In the genomic region with DNA sequence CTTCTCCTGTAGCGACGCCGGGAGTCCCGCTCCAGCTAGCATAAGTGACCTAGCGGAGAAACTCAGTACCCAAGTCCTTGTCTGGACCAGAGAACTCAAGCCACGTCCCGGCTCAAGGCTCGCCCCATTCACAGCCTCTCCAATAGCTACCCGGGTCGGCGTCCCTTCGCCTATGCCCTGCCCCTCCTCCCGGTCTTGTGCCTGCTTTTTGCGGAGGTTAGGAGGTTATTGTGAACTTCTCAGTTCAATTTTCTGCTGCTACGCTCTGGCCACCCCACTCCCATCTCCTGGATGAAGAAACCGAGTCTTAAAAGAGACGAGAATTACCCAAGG, we compare ENCODE assay signal across 8 mouse cellular contexts. TPM values are rescaled to one million over a fixed set of nuclear protein-coding genes. Genes with fewer than 3 reads are reported as not detected.
DNase-seq lines count a peak whose midpoint lies in the region; ATAC-seq and TF ChIP-seq lines count a peak whose summit lies in the region.

No protein-coding gene starts in this region.

- peak overlapping the region; percentile 86 to 95 for H3K4me3 ChIP-seq in heart, embryonic 14.5 days (ENCODE audit: control insufficient read depth in 1 of 2, insufficient read depth in 1 of 2, low read depth in 1 of 2, low read length in 2 of 2)
- peak overlapping the region; percentile 66 to 74 for H3K4me3 ChIP-seq in MEL (ENCODE audit: control insufficient read depth in 1 of 2, insufficient read depth in 1 of 2, low read depth in 2 of 2, low read length in 2 of 2)
- peak overlapping the region; percentile 71 for H3K4me3 ChIP-seq in hindbrain, embryonic 12.5 days
- H3K4me3 ChIP-seq in midbrain, embryonic 10.5 days: peak overlapping the region; percentile 88

- no peaks in the 10 kb centered on the region for H3K36me3 ChIP-seq in heart, embryonic 14.5 days (ENCODE audit: control insufficient read depth, insufficient read depth, low read length)
- H3K36me3 ChIP-seq in MEL (ENCODE audit: control insufficient read depth in 1 of 2, insufficient read depth in 2 of 2, low read length in 2 of 2): peaks cover 0 to 4% of the 10 kb centered on the region in 2 experiments; a peak in 1 of 4 replicates
- no peaks in the 10 kb centered on the region for H3K36me3 ChIP-seq in hindbrain, embryonic 12.5 days
- H3K36me3 ChIP-seq in midbrain, embryonic 10.5 days: no peaks in the 10 kb centered on the region

- no peaks in the 10 kb centered on the region; the same call in 1 of the 2 replicates for H3K79me2 ChIP-seq in MEL (ENCODE audit: control insufficient read depth, insufficient read depth, low read length, poor library complexity)

- no peaks in the 10 kb centered on the region for H3K9me3 ChIP-seq in heart, embryonic 14.5 days (ENCODE audit: control insufficient read depth, low read length)
- no peaks in the 10 kb centered on the region for H3K9me3 ChIP-seq in MEL (replicated peaks; ENCODE audit: insufficient read depth, low read length)
- H3K9me3 ChIP-seq in hindbrain, embryonic 12.5 days (replicated peaks): no peaks in the 10 kb centered on the region
- H3K9me3 ChIP-seq in midbrain, embryonic 10.5 days (replicated peaks): 0 out of 2 replicates have a peak, but pooled peaks cover 3% of the 10 kb centered on the region

- H3K27me3 ChIP-seq in heart, embryonic 14.5 days (ENCODE audit: control insufficient read depth, insufficient read depth, low read length): no peaks in the 10 kb centered on the region
- no peaks in the 10 kb centered on the region for H3K27me3 ChIP-seq in MEL (ENCODE audit: control insufficient read depth in 1 of 2, insufficient read depth in 2 of 2, low read length in 2 of 2)
- peaks cover 36% of the 10 kb centered on the region for H3K27me3 ChIP-seq in hindbrain, embryonic 12.5 days
- peaks cover 60% of the 10 kb centered on the region for H3K27me3 ChIP-seq in midbrain, embryonic 10.5 days (ENCODE audit: low read depth, poor library complexity, severe bottlenecking)

- peak overlapping the region; percentile 86 for H3K4me2 ChIP-seq in heart, embryonic 14.5 days (ENCODE audit: low read length)
- peak overlapping the region; percentile 90 for H3K4me2 ChIP-seq in hindbrain, embryonic 12.5 days (replicated peaks)

- no peak for TF ChIP-seq CTCF in MEL (IDR thresholded peaks at IDR 0.05 in 2 of 3, conservative IDR thresholded peaks at IDR 0.05 in 1 of 3; ENCODE audit: control insufficient read depth in 1 of 3, insufficient read depth in 1 of 3, low read depth in 2 of 3, low read length in 3 of 3, poor library complexity in 1 of 3, severe bottlenecking in 1 of 3)

- H3K4me1 ChIP-seq in heart, embryonic 14.5 days (ENCODE audit: control insufficient read depth in 2 of 2, insufficient read depth in 2 of 2, low read length in 2 of 2): peaks cover 32 to 36% of the 10 kb centered on the region in 2 experiments
- peaks cover 0 to 15% of the 10 kb centered on the region in 2 experiments; a peak in 3 of 4 replicates for H3K4me1 ChIP-seq in MEL (ENCODE audit: control insufficient read depth in 1 of 2, insufficient read depth in 2 of 2, low read length in 2 of 2)
- peaks cover 25% of the 10 kb centered on the region for H3K4me1 ChIP-seq in hindbrain, embryonic 12.5 days
- H3K4me1 ChIP-seq in midbrain, embryonic 10.5 days: peaks cover 67% of the 10 kb centered on the region

- H3K27ac ChIP-seq in heart, embryonic 14.5 days (replicated peaks in 1 of 2; ENCODE audit: control insufficient read depth in 1 of 2, insufficient read depth in 1 of 2, low read depth in 2 of 2, low read length in 2 of 2): peak overlapping the region; percentile 91 to 93
- H3K27ac ChIP-seq in MEL (ENCODE audit: control insufficient read depth, low read depth, low read length): peak overlapping the region; percentile 50
- H3K27ac ChIP-seq in hindbrain, embryonic 12.5 days: no peak overlapping the region
- peak overlapping the region; percentile 84 for H3K27ac ChIP-seq in midbrain, embryonic 10.5 days (replicated peaks)

- TF ChIP-seq EP300 in MEL (IDR thresholded peaks at IDR 0.05; ENCODE audit: low read depth in 1 of 2, low read length in 2 of 2): no peak

- peak overlapping the region; percentile 93 for H3K9ac ChIP-seq in heart, embryonic 14.5 days (ENCODE audit: low read length)
- H3K9ac ChIP-seq in MEL (ENCODE audit: control insufficient read depth, low read depth, low read length, poor library complexity, severe bottlenecking): peak overlapping the region; percentile 76
- H3K9ac ChIP-seq in hindbrain, embryonic 12.5 days: no peak overlapping the region

- 4% methylated on average over 17 of the region's 17 CpGs for WGBS in heart, embryonic 14.5 days
- WGBS in hindbrain, embryonic 12.5 days: 2% methylated on average over 17 of the region's 17 CpGs
- WGBS in midbrain, embryonic 10.5 days: 3% methylated on average over 17 of the region's 17 CpGs

- ATAC-seq in heart, embryonic 14.5 days (ENCODE audit: insufficient number of reproducible peaks, insufficient read depth, low FRiP score, low read depth): peak; percentile 36
- ATAC-seq in hindbrain, embryonic 12.5 days (ENCODE audit: low FRiP score): no peak; the same call in 1 of the 2 replicates

- no peak; a peak in 2 of 4 replicates for TF ChIP-seq POLR2A in MEL (IDR thresholded peaks at IDR 0.05; ENCODE audit: control insufficient read depth in 1 of 2, insufficient read depth in 1 of 2, low read depth in 1 of 2, low read length in 2 of 2, poor library complexity in 1 of 2)

- DNase-seq in heart, adult 18-20 months: no peak
- DNase-seq in MEL (ENCODE audit: low read depth, low spot score): no peak
- DNase-seq in midbrain, embryonic 10.5 days (ENCODE audit: low spot score): no peak
- no peak for DNase-seq in spleen, adult 18-20 months
- no peak for DNase-seq in cerebellum, postnatal 14 days
- DNase-seq in frontal cortex, postnatal 36 days (ENCODE audit: low spot score in 2 of 2): no peak

- no peak for TF ChIP-seq RAD21 in MEL (IDR thresholded peaks at IDR 0.05; ENCODE audit: low read depth, low read length)

TF ChIP-seq in MEL, 35 proteins besides CTCF, POLR2A, EP300 and RAD21:
- TF ChIP-seq ZC3H11A (IDR thresholded peaks at IDR 0.05; ENCODE audit: low read depth, low read length): no peak
- no peak for TF ChIP-seq POLR2AphosphoS5 (IDR thresholded peaks at IDR 0.05; ENCODE audit: borderline replicate concordance, low read depth, low read length)
- TF ChIP-seq CHD2 (IDR thresholded peaks at IDR 0.05; ENCODE audit: low read length): no peak
- TF ChIP-seq HCFC1 (IDR thresholded peaks at IDR 0.05; ENCODE audit: low read depth, low read length): peak; percentile 58; the same call in 1 of the 2 replicates
- TF ChIP-seq NELFE (IDR thresholded peaks at IDR 0.05; ENCODE audit: low read depth, low read length): peak; percentile 83; the same call in 1 of the 2 replicates
- 0 out of 2 replicates have a peak, but pooled peaks have one; percentile 42 for TF ChIP-seq ETS1 (IDR thresholded peaks at IDR 0.05; ENCODE audit: low read depth, low read length)
- TF ChIP-seq SIN3A (IDR thresholded peaks at IDR 0.05; ENCODE audit: low read length): peak; percentile 53; the same call in 1 of the 2 replicates
- peak; percentile 77; the same call in 1 of the 2 replicates for TF ChIP-seq POLR2AphosphoS2 (IDR thresholded peaks at IDR 0.05; ENCODE audit: low read length)

RNA-seq across cellular contexts. Expression of gene Card19, which starts 0.3 kb away (rescaled TPM):
- polyA plus RNA-seq in heart, embryonic 14.5 days (2014; fragmentation: Nextera tagmentation; extraction: Ambion mirVana): 114 and 126 TPM in 2 replicates
- total RNA-seq in heart, adult 18-20 months (2021): 100 to 1,000 TPM; 145 to 150 TPM
- total RNA-seq in MEL (2012; rRNA removed): 14.5 and 15.8 TPM in 2 replicates
- polyA plus RNA-seq in MEL (2012; ENCODE audit: insufficient read depth in 1 of 2, insufficient read length in 2 of 2, low read depth in 1 of 2, low replicate concordance in 2 of 2, missing spikeins in 1 of 2): 10 to 100 TPM in 1 of 2 experiments, not detected in 1; 51.8 TPM
- polyA plus RNA-seq in hindbrain, embryonic 12.5 days (2016; fragmentation: Nextera tagmentation; extraction: Ambion mirVana): 34.8 and 36.8 TPM in 2 replicates
- polyA plus RNA-seq in midbrain, embryonic 10.5 days (2016; fragmentation: Nextera tagmentation; extraction: Ambion mirVana): 23.1 and 23.3 TPM in 2 replicates

RNA-seq across cellular contexts. Expression of gene Ninj1, which starts 28.9 kb away (rescaled TPM):
- polyA plus RNA-seq in heart, embryonic 14.5 days (2014; fragmentation: Nextera tagmentation; extraction: Ambion mirVana): 85.5 and 87.7 TPM in 2 replicates
- 100 to 1,000 TPM; 122 to 123 TPM for total RNA-seq in heart, adult 18-20 months (2021)
- 23.2 and 30.5 TPM in 2 replicates for total RNA-seq in MEL (2012; rRNA removed)
- 10 to 100 TPM in 1 of 2 experiments, not detected in 1; 69.8 TPM for polyA plus RNA-seq in MEL (2012; ENCODE audit: insufficient read depth in 1 of 2, insufficient read length in 2 of 2, low read depth in 1 of 2, low replicate concordance in 2 of 2, missing spikeins in 1 of 2)
- 26.5 and 28.1 TPM in 2 replicates for polyA plus RNA-seq in hindbrain, embryonic 12.5 days (2016; fragmentation: Nextera tagmentation; extraction: Ambion mirVana)
- polyA plus RNA-seq in midbrain, embryonic 10.5 days (2016; fragmentation: Nextera tagmentation; extraction: Ambion mirVana): 23.1 and 24.3 TPM in 2 replicates

RNA-seq across cellular contexts. Expression of gene Susd3, which starts 32.3 kb away (rescaled TPM):
- 1.9 and 2.5 TPM in 2 replicates for polyA plus RNA-seq in heart, embryonic 14.5 days (2014; fragmentation: Nextera tagmentation; extraction: Ambion mirVana)
- total RNA-seq in heart, adult 18-20 months (2021): 1 to 10 TPM in 1 of 2 experiments, under 1 TPM in 1; 0.55 to 1.3 TPM
- total RNA-seq in MEL (2012; rRNA removed): 12.5 and 16.2 TPM in 2 replicates
- 10 to 100 TPM in 1 of 2 experiments, not detected in 1; 10.8 TPM for polyA plus RNA-seq in MEL (2012; ENCODE audit: insufficient read depth in 1 of 2, insufficient read length in 2 of 2, low read depth in 1 of 2, low replicate concordance in 2 of 2, missing spikeins in 1 of 2)
- polyA plus RNA-seq in hindbrain, embryonic 12.5 days (2016; fragmentation: Nextera tagmentation; extraction: Ambion mirVana): 0.47 and 0.96 TPM in 2 replicates
- polyA plus RNA-seq in midbrain, embryonic 10.5 days (2016; fragmentation: Nextera tagmentation; extraction: Ambion mirVana): 1.0 and 1.2 TPM in 2 replicates
